11 mouse cellular contexts compared by ENCODE assay signal in the genomic region with DNA sequence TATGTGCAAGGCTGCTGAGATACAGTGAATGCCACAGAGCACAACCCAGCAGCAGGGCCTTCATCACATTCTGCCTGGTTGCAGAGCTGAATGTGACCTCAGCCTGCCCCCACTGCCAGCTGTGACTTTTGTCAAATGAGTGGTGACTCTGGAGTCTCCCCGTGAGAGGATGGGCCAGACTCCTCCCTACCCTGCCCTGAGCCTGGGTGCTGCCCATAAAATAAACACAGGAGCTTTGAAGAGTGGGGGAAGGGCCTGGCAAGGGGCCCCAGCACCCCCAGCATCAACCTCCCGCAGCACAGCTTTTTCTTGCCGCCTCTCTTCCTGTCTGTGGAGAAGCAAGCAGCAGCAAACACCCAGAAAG.
DNase-seq lines count a peak whose midpoint lies in the region; ATAC-seq and TF ChIP-seq lines count a peak whose summit lies in the region.
"Had no signal": no experiment of that assay in that cellular context is flagged by ENCODE, and none has a peak within 500 bp of the region (broad histone marks: within the 10 kb centered on the region; RNA-seq: fewer than 3 reads in every experiment).

No protein-coding gene starts in this region.

- H3K27ac ChIP-seq in midbrain, embryonic 15.5 days = peak overlapping the region; percentile 34; the same call in 1 of the 2 replicates
- no peak overlapping the region for H3K27ac ChIP-seq in midbrain, embryonic 11.5 days (ENCODE audit: low read depth, low read length)
- H3K27ac ChIP-seq in limb, embryonic 10.5 days = peak overlapping the region; percentile 68; the same call in 1 of the 2 replicates
- peak overlapping the region; percentile 45; the same call in 1 of the 2 replicates for H3K27ac ChIP-seq in stomach, postnatal 0 days (replicated peaks)

- no peaks in the 10 kb centered on the region for H3K36me3 ChIP-seq in midbrain, embryonic 15.5 days (replicated peaks)
- H3K36me3 ChIP-seq in midbrain, embryonic 11.5 days (ENCODE audit: control insufficient read depth, insufficient read depth, low read length) = peaks cover 2% of the 10 kb centered on the region; the same call in 1 of the 2 replicates
- H3K36me3 ChIP-seq in limb, embryonic 10.5 days = peaks cover 46% of the 10 kb centered on the region
- H3K36me3 ChIP-seq in stomach, postnatal 0 days (ENCODE audit: control insufficient read depth, insufficient read depth, low read length) = no peaks in the 10 kb centered on the region; the same call in 1 of the 2 replicates

- no peaks in the 10 kb centered on the region for H3K9me3 ChIP-seq in midbrain, embryonic 15.5 days
- H3K9me3 ChIP-seq in midbrain, embryonic 11.5 days (ENCODE audit: control insufficient read depth, low read length) = no peaks in the 10 kb centered on the region
- H3K9me3 ChIP-seq in limb, embryonic 10.5 days (replicated peaks) = no peaks in the 10 kb centered on the region
- no peaks in the 10 kb centered on the region for H3K9me3 ChIP-seq in stomach, postnatal 0 days (ENCODE audit: control insufficient read depth, low read length)

- no peak for TF ChIP-seq EP300 in stomach, postnatal 0 days (optimal IDR thresholded peaks at IDR 0.05)

- no peaks in the 10 kb centered on the region for H3K4me1 ChIP-seq in midbrain, embryonic 15.5 days
- no peaks in the 10 kb centered on the region; the same call in 1 of the 2 replicates for H3K4me1 ChIP-seq in midbrain, embryonic 11.5 days (ENCODE audit: control insufficient read depth, insufficient read depth, low read length)
- peaks cover 27% of the 10 kb centered on the region for H3K4me1 ChIP-seq in limb, embryonic 10.5 days
- H3K4me1 ChIP-seq in stomach, postnatal 0 days (replicated peaks; ENCODE audit: control insufficient read depth, insufficient read depth) = peaks cover 4% of the 10 kb centered on the region; the same call in 1 of the 2 replicates

- no peak overlapping the region for H3K4me3 ChIP-seq in midbrain, embryonic 15.5 days
- H3K4me3 ChIP-seq in midbrain, embryonic 11.5 days (ENCODE audit: low read depth, low read length) = no peak overlapping the region
- no peak overlapping the region for H3K4me3 ChIP-seq in limb, embryonic 10.5 days
- no peak overlapping the region for H3K4me3 ChIP-seq in stomach, postnatal 0 days (ENCODE audit: low read depth, low read length)

- WGBS in midbrain, embryonic 15.5 days = 47% methylated on average over 3 of the region's 3 CpGs
- 63% methylated on average over 3 of the region's 3 CpGs for WGBS in midbrain, embryonic 11.5 days
- 10% methylated on average over 3 of the region's 3 CpGs for WGBS in limb, embryonic 10.5 days
- WGBS in stomach, postnatal 0 days = 10% methylated on average over 3 of the region's 3 CpGs

- intact Hi-C loops in gastrocnemius, postnatal 14 days (cut with DNase I; ENCODE audit: low total_unique reads) = no loop called here

- no peak overlapping the region for H3K4me2 ChIP-seq in midbrain, embryonic 15.5 days
- H3K4me2 ChIP-seq in midbrain, embryonic 11.5 days = no peak overlapping the region
- no peak overlapping the region for H3K4me2 ChIP-seq in stomach, postnatal 0 days (replicated peaks; ENCODE audit: low read depth)

- H3K27me3 ChIP-seq in midbrain, embryonic 15.5 days (replicated peaks) = no peaks in the 10 kb centered on the region
- H3K27me3 ChIP-seq in midbrain, embryonic 11.5 days (ENCODE audit: control insufficient read depth, insufficient read depth, low read length) = no peaks in the 10 kb centered on the region
- no peaks in the 10 kb centered on the region for H3K27me3 ChIP-seq in limb, embryonic 10.5 days (ENCODE audit: low read depth, poor library complexity, severe bottlenecking)
- H3K27me3 ChIP-seq in stomach, postnatal 0 days (ENCODE audit: control insufficient read depth, insufficient read depth, low read length) = no peaks in the 10 kb centered on the region

- no peak for TF ChIP-seq CTCF in stomach, postnatal 0 days (IDR thresholded peaks at IDR 0.05; ENCODE audit: low read depth)

- ATAC-seq in midbrain, embryonic 15.5 days (replicated peaks) = no peak
- no peak for ATAC-seq in midbrain, embryonic 11.5 days (ENCODE audit: low FRiP score)
- ATAC-seq in stomach, postnatal 0 days (ENCODE audit: low FRiP score, low TSS enrichment) = peak; percentile 56; the same call in 1 of the 2 replicates

- peak; percentile 41 for DNase-seq in gastrocnemius, postnatal 14 days
- no peak for DNase-seq in gastrocnemius, postnatal 4 days (ENCODE audit: low spot score in 2 of 2)
- DNase-seq in midbrain, embryonic 11.5 days (ENCODE audit: low spot score, missing footprints) = no peak
- no peak for DNase-seq in limb, embryonic 10.5 days (ENCODE audit: low spot score)
- DNase-seq in stomach, postnatal 0 days (ENCODE audit: low spot score) = peak; percentile 30
- DNase-seq in heart, adult 9 months (ENCODE audit: low spot score in 2 of 2) = no peak
- DNase-seq in kidney, postnatal 36 days = no peak
- DNase-seq: heart, adult 11 months; kidney, adult 9 months; spleen, adult 18-20 months had no signal

- H3K9ac ChIP-seq in midbrain, embryonic 15.5 days = no peak overlapping the region
- no peak overlapping the region for H3K9ac ChIP-seq in midbrain, embryonic 11.5 days (ENCODE audit: low read length)
- H3K9ac ChIP-seq in stomach, postnatal 0 days (ENCODE audit: low read length) = no peak overlapping the region

Comparison
In these comparisons a context has a peak if more than half of its experiments do, and no peak if none do; other contexts are left out.
1. DNase-seq: peak in gastrocnemius, postnatal 14 days (single experiment) and stomach, postnatal 0 days (single experiment); none in gastrocnemius, postnatal 4 days (0 of 2), midbrain, embryonic 11.5 days (single experiment), limb, embryonic 10.5 days (single experiment), heart, adult 9 months (0 of 2) and kidney, postnatal 36 days (0 of 2).